Mouse (Mus musculus): ENCODE measurements around the gene Cpne4. TPM values are rescaled to one million over a fixed set of nuclear protein-coding genes. Genes with fewer than 3 reads are reported as not detected.

Cpne4 gene
- polyA plus RNA-seq, 1 experiment from 2014 or later: 0.06 TPM

- H3K9ac ChIP-seq: no peak overlapping the region
- WGBS: 73% methylated on average over 7 of the region's 7 CpGs
- H3K9me3 ChIP-seq (replicated peaks): no peaks in the 10 kb centered on the region
- no peak for ATAC-seq (replicated peaks; ENCODE audit: insufficient number of reproducible peaks, insufficient read depth, low FRiP score, low read depth)
- no peaks in the 10 kb centered on the region for H3K4me1 ChIP-seq (replicated peaks)
- no peak overlapping the region for H3K4me3 ChIP-seq
- no peaks in the 10 kb centered on the region for H3K27me3 ChIP-seq
- H3K27ac ChIP-seq: no peak overlapping the region
- H3K4me2 ChIP-seq: no peak overlapping the region
- H3K36me3 ChIP-seq: no peaks in the 10 kb centered on the region
These were observed 425.7 kb downstream of the Cpne4 start for GRCm38 (mm10) chr9:104972828-104973227.

GRCm38 (mm10) chr9:104981934-104982548, 435.0 kb downstream of the Cpne4 start:
- H3K4me1 ChIP-seq (replicated peaks): no peaks in the 10 kb centered on the region
- no peak overlapping the region for H3K9ac ChIP-seq
- no peak overlapping the region for H3K4me2 ChIP-seq
- H3K27me3 ChIP-seq: no peaks in the 10 kb centered on the region
- 85% methylated on average over 2 of the region's 2 CpGs for WGBS
- no peak overlapping the region for H3K27ac ChIP-seq
- no peak overlapping the region for H3K4me3 ChIP-seq
- H3K36me3 ChIP-seq: no peaks in the 10 kb centered on the region
- no peak for ATAC-seq (replicated peaks; ENCODE audit: insufficient number of reproducible peaks, insufficient read depth, low FRiP score, low read depth)
- no peaks in the 10 kb centered on the region for H3K9me3 ChIP-seq (replicated peaks)

GRCm38 (mm10) chr9:104998225-104998624, 451.1 kb downstream of the Cpne4 start:
- H3K4me3 ChIP-seq: no peak overlapping the region
- H3K4me2 ChIP-seq: no peak overlapping the region
- 44% methylated on average over 1 of the region's 1 CpGs for WGBS
- no peaks in the 10 kb centered on the region for H3K9me3 ChIP-seq (replicated peaks)
- no peak overlapping the region for H3K9ac ChIP-seq
- H3K27ac ChIP-seq: no peak overlapping the region
- H3K36me3 ChIP-seq: no peaks in the 10 kb centered on the region
- no peaks in the 10 kb centered on the region for H3K27me3 ChIP-seq
- no peaks in the 10 kb centered on the region for H3K4me1 ChIP-seq (replicated peaks)
- ATAC-seq (replicated peaks; ENCODE audit: insufficient number of reproducible peaks, insufficient read depth, low FRiP score, low read depth): no peak

GRCm38 (mm10) chr9:105010721-105011120, 463.6 kb downstream of the Cpne4 start:
- H3K4me1 ChIP-seq (replicated peaks): no peaks in the 10 kb centered on the region
- no peak for ATAC-seq (replicated peaks; ENCODE audit: insufficient number of reproducible peaks, insufficient read depth, low FRiP score, low read depth)
- H3K4me2 ChIP-seq: no peak overlapping the region
- H3K9ac ChIP-seq: no peak overlapping the region
- no peaks in the 10 kb centered on the region for H3K27me3 ChIP-seq
- H3K4me3 ChIP-seq: no peak overlapping the region
- no peaks in the 10 kb centered on the region for H3K9me3 ChIP-seq (replicated peaks)
- no peaks in the 10 kb centered on the region for H3K36me3 ChIP-seq
- H3K27ac ChIP-seq: no peak overlapping the region
- WGBS: 26% methylated on average over 2 of the region's 2 CpGs

GRCm38 (mm10) chr9:105018186-105018585, 471.1 kb downstream of the Cpne4 start:
- no peak for ATAC-seq (replicated peaks; ENCODE audit: insufficient number of reproducible peaks, insufficient read depth, low FRiP score, low read depth)
- H3K4me2 ChIP-seq: no peak overlapping the region
- no peaks in the 10 kb centered on the region for H3K36me3 ChIP-seq
- 73% methylated on average over 7 of the region's 7 CpGs for WGBS
- no peak overlapping the region for H3K4me3 ChIP-seq
- no peaks in the 10 kb centered on the region for H3K4me1 ChIP-seq (replicated peaks)
- H3K9ac ChIP-seq: no peak overlapping the region
- no peaks in the 10 kb centered on the region for H3K9me3 ChIP-seq (replicated peaks)
- H3K27ac ChIP-seq: no peak overlapping the region
- H3K27me3 ChIP-seq: no peaks in the 10 kb centered on the region

- no peak for ATAC-seq (replicated peaks; ENCODE audit: insufficient number of reproducible peaks, insufficient read depth, low FRiP score, low read depth)
- Histone ChIP-seq H3K27me3 (no peaks in the 10 kb centered on the region), H3K36me3 (no peaks in the 10 kb centered on the region), H3K9me3 (replicated peaks) (no peaks in the 10 kb centered on the region), H3K4me2 (no peak overlapping the region), H3K27ac (no peak overlapping the region), H3K9ac (no peak overlapping the region), H3K4me1 (replicated peaks) (no peaks in the 10 kb centered on the region), H3K4me3 (no peak overlapping the region)
- 58% methylated on average over 3 of the region's 3 CpGs for WGBS
These were observed 481.2 kb downstream of the Cpne4 start for GRCm38 (mm10) chr9:105028311-105028710.

GRCm38 (mm10) chr9:105032572-105032971, 485.5 kb downstream of the Cpne4 start:
- ATAC-seq (replicated peaks; ENCODE audit: insufficient number of reproducible peaks, insufficient read depth, low FRiP score, low read depth): no peak
- H3K9me3 ChIP-seq (replicated peaks): no peaks in the 10 kb centered on the region
- H3K4me3 ChIP-seq: no peak overlapping the region
- 76% methylated on average over 9 of the region's 9 CpGs for WGBS
- H3K4me1 ChIP-seq (replicated peaks): no peaks in the 10 kb centered on the region
- H3K36me3 ChIP-seq: no peaks in the 10 kb centered on the region
- H3K9ac ChIP-seq: no peak overlapping the region
- H3K4me2 ChIP-seq: no peak overlapping the region
- no peak overlapping the region for H3K27ac ChIP-seq
- H3K27me3 ChIP-seq: no peaks in the 10 kb centered on the region

GRCm38 (mm10) chr9:105033641-105034040, 486.6 kb downstream of the Cpne4 start:
- H3K36me3 ChIP-seq: no peaks in the 10 kb centered on the region
- ATAC-seq (replicated peaks; ENCODE audit: insufficient number of reproducible peaks, insufficient read depth, low FRiP score, low read depth): no peak
- H3K27ac ChIP-seq: no peak overlapping the region
- no peak overlapping the region for H3K9ac ChIP-seq
- H3K4me1 ChIP-seq (replicated peaks): no peaks in the 10 kb centered on the region
- H3K4me2 ChIP-seq: no peak overlapping the region
- WGBS: 80% methylated on average over 7 of the region's 7 CpGs
- no peak overlapping the region for H3K4me3 ChIP-seq
- H3K9me3 ChIP-seq (replicated peaks): no peaks in the 10 kb centered on the region
- no peaks in the 10 kb centered on the region for H3K27me3 ChIP-seq

GRCm38 (mm10) chr9:105037847-105038246, 490.8 kb downstream of the Cpne4 start:
- Histone ChIP-seq H3K27ac (no peak overlapping the region), H3K4me1 (replicated peaks) (no peaks in the 10 kb centered on the region), H3K4me2 (no peak overlapping the region), H3K9me3 (replicated peaks) (no peaks in the 10 kb centered on the region), H3K36me3 (no peaks in the 10 kb centered on the region), H3K9ac (no peak overlapping the region), H3K27me3 (no peaks in the 10 kb centered on the region), H3K4me3 (no peak overlapping the region)
- 60% methylated on average over 3 of the region's 3 CpGs for WGBS
- no peak for ATAC-seq (replicated peaks; ENCODE audit: insufficient number of reproducible peaks, insufficient read depth, low FRiP score, low read depth)

GRCm38 (mm10) chr9:105046014-105046413, 498.9 kb downstream of the Cpne4 start:
- H3K36me3 ChIP-seq: no peaks in the 10 kb centered on the region
- H3K4me1 ChIP-seq (replicated peaks): no peaks in the 10 kb centered on the region
- WGBS: 71% methylated on average over 7 of the region's 7 CpGs
- no peaks in the 10 kb centered on the region for H3K27me3 ChIP-seq
- no peak overlapping the region for H3K4me2 ChIP-seq
- H3K4me3 ChIP-seq: no peak overlapping the region
- no peak for ATAC-seq (replicated peaks; ENCODE audit: insufficient number of reproducible peaks, insufficient read depth, low FRiP score, low read depth)
- H3K9me3 ChIP-seq (replicated peaks): no peaks in the 10 kb centered on the region
- no peak overlapping the region for H3K27ac ChIP-seq
- H3K9ac ChIP-seq: no peak overlapping the region

GRCm38 (mm10) chr9:105048351-105048750, 501.3 kb downstream of the Cpne4 start:
- no peaks in the 10 kb centered on the region for H3K9me3 ChIP-seq (replicated peaks)
- ATAC-seq (replicated peaks; ENCODE audit: insufficient number of reproducible peaks, insufficient read depth, low FRiP score, low read depth): no peak
- no peak overlapping the region for H3K27ac ChIP-seq
- H3K4me1 ChIP-seq (replicated peaks): no peaks in the 10 kb centered on the region; the same call in 1 of the 2 replicates
- H3K27me3 ChIP-seq: no peaks in the 10 kb centered on the region
- no peaks in the 10 kb centered on the region for H3K36me3 ChIP-seq
- no peak overlapping the region for H3K9ac ChIP-seq
- H3K4me3 ChIP-seq: no peak overlapping the region
- 55% methylated on average over 10 of the region's 10 CpGs for WGBS
- H3K4me2 ChIP-seq: no peak overlapping the region

GRCm38 (mm10) chr9:105049636-105050035, 502.6 kb downstream of the Cpne4 start:
- Histone ChIP-seq H3K27ac (no peak overlapping the region), H3K36me3 (peaks cover 3% of the 10 kb centered on the region; the same call in 1 of the 2 replicates), H3K4me3 (no peak overlapping the region), H3K4me1 (replicated peaks) (peaks cover 8% of the 10 kb centered on the region), H3K9ac (no peak overlapping the region), H3K9me3 (replicated peaks) (no peaks in the 10 kb centered on the region), H3K27me3 (no peaks in the 10 kb centered on the region), H3K4me2 (no peak overlapping the region)
- ATAC-seq (replicated peaks; ENCODE audit: insufficient number of reproducible peaks, insufficient read depth, low FRiP score, low read depth): no peak
- 23% methylated on average over 2 of the region's 2 CpGs for WGBS

All from heart, embryonic 15.5 days (tissue).